Mouse (Mus musculus): ENCODE data around the gene Galnt2. TPM values are rescaled to one million over a fixed set of nuclear protein-coding genes. Genes with fewer than 3 reads are reported as not detected.

Gene Galnt2
- polyA plus RNA-seq, 1 experiment from 2014 or later: 66.2 TPM

GRCm38 (mm10) chr8:124316466-124317136 is 85.4 kb downstream of the Galnt2 start:
- no peak for ATAC-seq (ENCODE audit: insufficient number of reproducible peaks, insufficient read depth, low FRiP score, low TSS enrichment)
- H3K4me3 ChIP-seq: no peak overlapping the region
- H3K4me1 ChIP-seq: peaks cover 26% of the 10 kb centered on the region
- no peaks in the 10 kb centered on the region for H3K9me3 ChIP-seq
- no peaks in the 10 kb centered on the region for H3K27me3 ChIP-seq
- H3K9ac ChIP-seq: no peak overlapping the region
- H3K4me2 ChIP-seq (replicated peaks): no peak overlapping the region
- peaks cover 3% of the 10 kb centered on the region; the same call in 1 of the 2 replicates for H3K36me3 ChIP-seq
- 63% methylated on average over 12 of the region's 12 CpGs for WGBS
- H3K27ac ChIP-seq: no peak overlapping the region

GRCm38 (mm10) chr8:124317191-124317682 is 86.0 kb downstream of the Galnt2 start:
- ATAC-seq (ENCODE audit: insufficient number of reproducible peaks, insufficient read depth, low FRiP score, low TSS enrichment): no peak
- no peaks in the 10 kb centered on the region for H3K36me3 ChIP-seq
- no peak overlapping the region for H3K9ac ChIP-seq
- WGBS: 64% methylated on average over 8 of the region's 8 CpGs
- peaks cover 26% of the 10 kb centered on the region for H3K4me1 ChIP-seq
- H3K4me2 ChIP-seq (replicated peaks): no peak overlapping the region
- no peak overlapping the region for H3K27ac ChIP-seq
- H3K27me3 ChIP-seq: no peaks in the 10 kb centered on the region
- H3K9me3 ChIP-seq: no peaks in the 10 kb centered on the region
- H3K4me3 ChIP-seq: no peak overlapping the region

GRCm38 (mm10) chr8:124317821-124318220 is 86.6 kb downstream of the Galnt2 start:
- no peaks in the 10 kb centered on the region for H3K36me3 ChIP-seq
- H3K27ac ChIP-seq: no peak overlapping the region
- ATAC-seq (ENCODE audit: insufficient number of reproducible peaks, insufficient read depth, low FRiP score, low TSS enrichment): no peak
- no peaks in the 10 kb centered on the region for H3K9me3 ChIP-seq
- no peak overlapping the region for H3K4me3 ChIP-seq
- H3K9ac ChIP-seq: no peak overlapping the region
- no peaks in the 10 kb centered on the region for H3K27me3 ChIP-seq
- WGBS: 82% methylated on average over 6 of the region's 6 CpGs
- no peak overlapping the region for H3K4me2 ChIP-seq (replicated peaks)
- H3K4me1 ChIP-seq: peaks cover 26% of the 10 kb centered on the region

- no peaks in the 10 kb centered on the region for H3K27me3 ChIP-seq
- H3K9ac ChIP-seq: no peak overlapping the region
- no peak for ATAC-seq (ENCODE audit: insufficient number of reproducible peaks, insufficient read depth, low FRiP score, low TSS enrichment)
- H3K4me3 ChIP-seq: no peak overlapping the region
- 81% methylated on average over 11 of the region's 11 CpGs for WGBS
- no peak overlapping the region for H3K4me2 ChIP-seq (replicated peaks)
- no peak overlapping the region for H3K27ac ChIP-seq
- peaks cover 23% of the 10 kb centered on the region for H3K4me1 ChIP-seq
- H3K36me3 ChIP-seq: peaks cover 8% of the 10 kb centered on the region
- no peaks in the 10 kb centered on the region for H3K9me3 ChIP-seq
Observed at GRCm38 (mm10) chr8:124318612-124319315, 87.6 kb downstream of the Galnt2 start.

GRCm38 (mm10) chr8:124319316-124319652 is 88.1 kb downstream of the Galnt2 start:
- no peaks in the 10 kb centered on the region for H3K9me3 ChIP-seq
- no peak for ATAC-seq (ENCODE audit: insufficient number of reproducible peaks, insufficient read depth, low FRiP score, low TSS enrichment)
- peaks cover 13% of the 10 kb centered on the region for H3K36me3 ChIP-seq
- H3K4me3 ChIP-seq: no peak overlapping the region
- no peak overlapping the region for H3K9ac ChIP-seq
- WGBS: 86% methylated on average over 4 of the region's 4 CpGs
- H3K27me3 ChIP-seq: no peaks in the 10 kb centered on the region
- H3K4me1 ChIP-seq: peaks cover 20% of the 10 kb centered on the region
- H3K27ac ChIP-seq: no peak overlapping the region
- no peak overlapping the region for H3K4me2 ChIP-seq (replicated peaks)

GRCm38 (mm10) chr8:124321227-124321840 is 90.1 kb downstream of the Galnt2 start:
- H3K4me3 ChIP-seq: no peak overlapping the region
- ATAC-seq (ENCODE audit: insufficient number of reproducible peaks, insufficient read depth, low FRiP score, low TSS enrichment): no peak
- peaks cover 28% of the 10 kb centered on the region for H3K36me3 ChIP-seq
- no peak overlapping the region for H3K4me2 ChIP-seq (replicated peaks)
- H3K27ac ChIP-seq: no peak overlapping the region
- no peaks in the 10 kb centered on the region for H3K27me3 ChIP-seq
- no peak overlapping the region for H3K9ac ChIP-seq
- 65% methylated on average over 12 of the region's 12 CpGs for whole genome bisulfite sequencing
- no peaks in the 10 kb centered on the region for H3K9me3 ChIP-seq
- H3K4me1 ChIP-seq: peaks cover 9% of the 10 kb centered on the region

- ATAC-seq (ENCODE audit: insufficient number of reproducible peaks, insufficient read depth, low FRiP score, low TSS enrichment): no peak
- Histone ChIP-seq H3K36me3 (peaks cover 40% of the 10 kb centered on the region), H3K4me1 (no peaks in the 10 kb centered on the region), H3K27me3 (no peaks in the 10 kb centered on the region), H3K9ac (no peak overlapping the region), H3K4me3 (no peak overlapping the region), H3K4me2 (replicated peaks) (no peak overlapping the region), H3K27ac (no peak overlapping the region), H3K9me3 (no peaks in the 10 kb centered on the region)
- WGBS: 96% methylated on average over 14 of the region's 14 CpGs
Observed at GRCm38 (mm10) chr8:124323356-124323755, 92.2 kb downstream of the Galnt2 start.

GRCm38 (mm10) chr8:124328259-124328658 is 97.1 kb downstream of the Galnt2 start:
- H3K4me1 ChIP-seq: no peaks in the 10 kb centered on the region
- no peak for ATAC-seq (ENCODE audit: insufficient number of reproducible peaks, insufficient read depth, low FRiP score, low TSS enrichment)
- H3K4me2 ChIP-seq (replicated peaks): no peak overlapping the region
- H3K4me3 ChIP-seq: no peak overlapping the region
- no peaks in the 10 kb centered on the region for H3K9me3 ChIP-seq
- 81% methylated on average over 7 of the region's 7 CpGs for WGBS
- no peak overlapping the region for H3K27ac ChIP-seq
- no peak overlapping the region for H3K9ac ChIP-seq
- H3K27me3 ChIP-seq: no peaks in the 10 kb centered on the region
- peaks cover 60% of the 10 kb centered on the region for H3K36me3 ChIP-seq

GRCm38 (mm10) chr8:124329690-124330089 is 98.5 kb downstream of the Galnt2 start:
- H3K4me3 ChIP-seq: no peak overlapping the region
- no peak overlapping the region for H3K9ac ChIP-seq
- WGBS: 65% methylated on average over 10 of the region's 10 CpGs
- H3K36me3 ChIP-seq: peaks cover 61% of the 10 kb centered on the region
- H3K4me2 ChIP-seq (replicated peaks): no peak overlapping the region
- H3K27ac ChIP-seq: no peak overlapping the region
- H3K27me3 ChIP-seq: no peaks in the 10 kb centered on the region
- ATAC-seq (ENCODE audit: insufficient number of reproducible peaks, insufficient read depth, low FRiP score, low TSS enrichment): no peak
- no peaks in the 10 kb centered on the region for H3K4me1 ChIP-seq
- no peaks in the 10 kb centered on the region for H3K9me3 ChIP-seq

- WGBS: 66% methylated on average over 2 of the region's 3 CpGs
- H3K36me3 ChIP-seq: peaks cover 64% of the 10 kb centered on the region
- H3K4me2 ChIP-seq (replicated peaks): no peak overlapping the region
- H3K27me3 ChIP-seq: no peaks in the 10 kb centered on the region
- no peak for ATAC-seq (ENCODE audit: insufficient number of reproducible peaks, insufficient read depth, low FRiP score, low TSS enrichment)
- no peak overlapping the region; the same call in 1 of the 2 replicates for H3K27ac ChIP-seq
- H3K4me1 ChIP-seq: no peaks in the 10 kb centered on the region
- no peak overlapping the region for H3K4me3 ChIP-seq
- no peaks in the 10 kb centered on the region for H3K9me3 ChIP-seq
- H3K9ac ChIP-seq: no peak overlapping the region
Observed at GRCm38 (mm10) chr8:124330433-124330832, 99.2 kb downstream of the Galnt2 start.

- no peaks in the 10 kb centered on the region for H3K9me3 ChIP-seq
- H3K4me3 ChIP-seq: no peak overlapping the region
- no peak overlapping the region for H3K4me2 ChIP-seq (replicated peaks)
- H3K4me1 ChIP-seq: no peaks in the 10 kb centered on the region
- no peak overlapping the region for H3K9ac ChIP-seq
- H3K27me3 ChIP-seq: no peaks in the 10 kb centered on the region
- H3K27ac ChIP-seq: no peak overlapping the region
- WGBS: 88% methylated on average over 3 of the region's 3 CpGs
- peaks cover 64% of the 10 kb centered on the region for H3K36me3 ChIP-seq
- ATAC-seq (ENCODE audit: insufficient number of reproducible peaks, insufficient read depth, low FRiP score, low TSS enrichment): no peak
Observed at GRCm38 (mm10) chr8:124331094-124331493, 99.9 kb downstream of the Galnt2 start.

GRCm38 (mm10) chr8:124331706-124332105 is 100.5 kb downstream of the Galnt2 start:
- peaks cover 66% of the 10 kb centered on the region for H3K36me3 ChIP-seq
- H3K4me3 ChIP-seq: no peak overlapping the region
- no peaks in the 10 kb centered on the region for H3K9me3 ChIP-seq
- H3K9ac ChIP-seq: no peak overlapping the region
- no peaks in the 10 kb centered on the region for H3K4me1 ChIP-seq
- no peak overlapping the region for H3K27ac ChIP-seq
- WGBS: 86% methylated on average over 11 of the region's 11 CpGs
- ATAC-seq (ENCODE audit: insufficient number of reproducible peaks, insufficient read depth, low FRiP score, low TSS enrichment): no peak
- no peaks in the 10 kb centered on the region for H3K27me3 ChIP-seq
- H3K4me2 ChIP-seq (replicated peaks): no peak overlapping the region
